Mouse (Mus musculus) heart, adult 9 months (tissue): ENCODE results near the gene Mbnl1.

ENCODE experiments used
- DNase-seq, 2 experiments: peaks; one replicate each; pipeline ENCODE4 v3.0.0; 2022; ENCODE audit warnings: low spot score in 2 of 2

Mbnl1 gene

DNA sequence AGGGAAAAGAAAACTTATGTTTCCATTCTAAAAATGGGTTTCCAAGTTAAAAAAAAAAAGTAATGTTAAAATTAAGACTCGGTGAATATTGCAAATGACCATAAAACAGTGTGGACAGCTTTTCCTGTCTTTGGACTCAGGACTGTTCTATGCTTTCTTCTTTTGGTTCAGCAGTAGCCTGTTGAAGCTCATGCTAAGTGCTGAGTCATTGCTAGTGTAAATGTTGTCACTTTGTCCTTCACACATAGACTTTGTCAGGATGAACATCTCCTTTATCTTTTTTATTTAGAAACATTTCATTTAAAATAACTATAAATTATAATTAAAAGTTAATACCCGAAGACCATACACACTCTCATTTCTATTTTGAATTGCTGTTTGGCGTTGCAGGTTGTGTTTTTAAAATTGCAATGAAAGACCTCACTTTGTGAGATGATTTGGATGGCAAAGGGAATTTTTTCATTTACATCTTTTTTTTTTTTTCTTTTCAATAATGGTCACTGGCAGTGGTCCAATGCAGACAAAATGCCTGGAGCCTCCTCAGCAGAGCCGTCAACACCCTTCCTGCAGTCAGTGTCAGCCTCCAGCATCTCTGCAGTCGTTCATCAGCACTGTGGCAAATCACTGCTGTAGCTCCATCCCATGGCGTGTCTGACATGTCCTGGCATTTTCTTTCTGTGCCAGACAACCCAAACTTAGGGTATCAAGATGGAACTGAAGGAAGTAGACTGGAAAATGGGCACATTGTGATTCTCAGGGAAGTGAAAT is 96.4 kb downstream of the Mbnl1 start:
- no peak for DNase-seq

GRCm38 (mm10) chr3:60569781-60570180 is 97.2 kb downstream of the Mbnl1 start:
- DNase-seq: no peak

DNA sequence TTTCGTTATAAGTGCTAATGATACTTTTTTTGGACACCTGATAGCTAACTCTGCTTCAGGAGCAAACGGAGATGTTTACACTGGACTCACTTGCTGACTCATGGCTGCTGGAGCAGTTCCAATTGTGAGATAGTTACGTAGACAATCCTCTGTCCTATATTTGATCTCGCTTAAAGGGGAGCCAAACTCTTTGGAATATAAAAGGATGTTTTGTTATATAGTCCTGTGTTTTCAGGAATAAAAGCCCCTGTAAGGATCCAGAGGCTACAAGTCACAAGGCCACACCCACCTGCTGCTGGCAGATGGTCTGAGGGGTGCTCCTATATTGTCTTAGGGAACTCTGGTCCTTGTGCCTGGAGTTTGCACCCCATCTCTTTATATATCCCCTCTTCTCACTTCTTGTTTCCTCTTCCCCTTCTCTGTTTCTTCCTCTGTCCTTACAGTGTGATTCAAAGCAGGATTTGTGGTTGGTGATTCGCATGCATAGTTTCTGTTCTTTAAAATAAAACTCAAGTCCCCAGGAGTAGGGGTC is 97.9 kb downstream of the Mbnl1 start:
- DNase-seq: peak; percentile 64 to 79

DNA sequence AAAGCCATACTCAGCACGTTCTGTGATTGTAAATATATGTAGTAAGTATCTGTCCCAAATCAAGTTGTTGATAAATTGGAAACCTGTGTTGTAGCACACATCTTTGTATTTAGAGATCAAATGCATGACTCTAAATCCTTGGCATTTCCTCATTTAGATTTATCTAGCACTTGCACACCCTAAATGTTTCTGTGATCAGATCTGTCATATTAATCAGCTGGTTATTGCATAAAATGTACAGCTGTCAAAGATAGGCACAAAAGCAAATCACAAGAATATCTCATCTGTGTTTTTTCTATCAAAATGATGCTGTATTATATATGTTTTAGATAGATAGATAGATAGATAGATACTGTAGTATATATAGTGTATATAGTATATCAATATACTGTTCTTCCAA is 98.9 kb downstream of the Mbnl1 start:
- DNase-seq: no peak

DNA sequence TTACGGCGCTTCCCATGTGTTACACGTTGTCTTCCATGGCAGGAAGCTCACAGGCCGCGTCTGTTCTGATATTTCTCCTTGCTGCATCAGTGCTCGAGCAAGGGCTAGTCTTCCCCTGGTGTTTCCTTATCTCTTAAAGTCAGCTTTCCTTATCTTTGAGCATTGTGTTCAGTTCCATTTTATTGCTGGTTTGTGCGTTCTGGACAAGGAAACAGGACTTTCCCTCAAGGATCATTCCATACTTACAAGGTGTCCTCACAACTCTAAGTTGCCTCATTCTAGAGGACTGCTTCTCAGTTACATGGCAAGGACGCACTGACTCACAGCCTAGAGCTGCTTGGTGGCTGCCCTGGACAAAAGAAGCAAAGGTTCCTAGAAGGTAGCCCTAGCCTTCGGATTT is 101.6 kb downstream of the Mbnl1 start:
- DNase-seq: no peak

GRCm38 (mm10) chr3:60574849-60575524 is 102.4 kb downstream of the Mbnl1 start:
- no peak for DNase-seq

- DNase-seq: no peak
These were observed 103.3 kb downstream of the Mbnl1 start for GRCm38 (mm10) chr3:60575945-60576344.

DNA sequence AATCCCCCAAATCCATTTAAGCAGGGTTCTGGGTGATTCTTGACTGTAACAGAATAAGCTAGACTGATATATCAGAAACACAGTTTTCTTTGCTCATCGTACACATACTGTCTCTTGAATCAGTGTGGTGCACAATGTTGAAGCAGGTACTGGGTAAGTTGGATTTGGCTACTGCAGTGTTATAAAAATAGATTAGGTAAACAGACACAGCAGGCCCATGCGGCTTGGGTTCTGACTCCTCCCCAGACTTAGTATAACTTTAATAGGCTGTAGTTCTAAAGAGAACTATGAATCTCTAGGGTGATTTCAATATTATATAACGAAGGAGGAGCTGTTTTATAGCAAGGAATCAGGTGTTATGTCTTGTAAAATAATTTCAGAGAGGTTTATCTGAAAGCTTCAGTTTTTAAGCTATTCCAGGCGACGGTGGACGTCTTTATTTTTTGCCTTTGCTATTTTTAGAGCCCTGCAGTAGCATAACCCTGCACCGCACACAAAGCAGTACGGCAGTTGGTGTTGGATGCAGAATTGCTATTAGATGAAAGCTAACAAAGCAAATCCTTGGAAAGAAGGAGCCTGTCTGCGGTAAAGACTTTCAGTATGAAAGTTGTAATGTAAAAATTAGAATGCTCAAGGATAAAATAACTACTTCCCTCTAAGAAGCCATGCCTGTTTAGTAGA is 103.9 kb downstream of the Mbnl1 start:
- no peak for DNase-seq

DNA sequence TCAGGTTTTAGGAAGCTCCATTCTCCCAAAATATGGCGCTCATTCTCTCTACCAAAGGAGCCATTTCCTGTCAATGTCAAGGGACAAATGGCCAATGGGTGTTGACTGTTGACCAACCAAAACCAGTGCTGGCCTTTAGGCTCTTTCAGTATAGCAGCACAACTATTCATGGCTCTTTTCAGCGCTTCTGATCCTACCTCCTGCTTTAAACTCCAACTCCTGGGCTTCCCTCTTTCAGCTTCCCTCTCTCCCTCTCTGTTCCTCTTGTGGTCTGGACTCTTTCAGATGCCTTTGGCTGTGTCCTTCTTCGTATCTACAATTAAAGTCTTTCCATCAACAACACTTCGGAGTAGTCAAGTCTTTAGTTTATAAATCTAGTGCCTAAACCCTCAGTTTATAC is 107.2 kb downstream of the Mbnl1 start:
- DNase-seq: no peak

GRCm38 (mm10) chr3:60580699-60581098 is 108.1 kb downstream of the Mbnl1 start:
- peak; percentile 46 to 58 for DNase-seq

DNA sequence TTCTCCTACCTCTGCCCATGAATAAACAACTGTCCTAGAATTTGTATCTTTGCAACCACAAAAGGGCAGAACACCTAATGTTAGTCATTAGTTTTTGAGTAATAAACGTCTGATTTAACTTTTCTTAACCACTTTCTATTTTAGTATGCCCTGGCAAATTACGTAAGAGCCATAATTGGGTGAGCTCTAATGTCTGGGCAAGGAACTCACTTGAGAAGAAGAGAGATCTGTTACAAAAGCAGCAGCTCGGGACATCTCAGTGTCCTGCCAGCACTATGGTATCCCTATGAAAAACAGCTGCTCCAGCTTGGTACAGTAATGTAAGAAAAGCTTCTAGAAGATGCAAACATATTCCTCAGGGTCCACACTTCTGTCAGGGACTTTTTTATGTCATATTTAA is 109.5 kb downstream of the Mbnl1 start:
- peak in 1 of 2 experiments; percentile 47 for DNase-seq

GRCm38 (mm10) chr3:60582620-60583019 is 110.0 kb downstream of the Mbnl1 start:
- no peak for DNase-seq

GRCm38 (mm10) chr3:60584704-60585103 is 112.1 kb downstream of the Mbnl1 start:
- DNase-seq: no peak

- no peak for DNase-seq
These were observed 113.4 kb downstream of the Mbnl1 start for GRCm38 (mm10) chr3:60586046-60586445.

- no peak for DNase-seq
These were observed 114.5 kb downstream of the Mbnl1 start for GRCm38 (mm10) chr3:60587149-60587548.

DNA sequence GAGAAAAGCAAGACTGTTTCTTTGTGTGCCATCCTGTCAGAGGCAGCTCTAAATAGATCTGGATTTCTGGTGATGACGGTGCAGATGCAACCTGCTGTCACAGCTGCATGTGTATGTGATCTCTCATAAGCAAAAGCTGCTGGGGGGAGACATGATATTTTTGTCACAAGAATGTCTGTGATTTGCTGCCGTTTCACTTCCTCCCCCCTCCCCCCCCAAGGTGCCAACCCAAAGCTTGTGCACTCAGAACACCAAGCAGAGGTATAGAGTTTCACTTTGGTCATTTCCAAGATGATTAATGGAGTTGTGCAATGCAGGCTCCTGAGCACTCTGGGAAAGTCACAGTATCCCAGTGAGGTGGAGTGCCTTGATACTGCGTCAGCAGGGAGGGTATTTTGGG is 116.7 kb downstream of the Mbnl1 start:
- no peak for DNase-seq

DNA sequence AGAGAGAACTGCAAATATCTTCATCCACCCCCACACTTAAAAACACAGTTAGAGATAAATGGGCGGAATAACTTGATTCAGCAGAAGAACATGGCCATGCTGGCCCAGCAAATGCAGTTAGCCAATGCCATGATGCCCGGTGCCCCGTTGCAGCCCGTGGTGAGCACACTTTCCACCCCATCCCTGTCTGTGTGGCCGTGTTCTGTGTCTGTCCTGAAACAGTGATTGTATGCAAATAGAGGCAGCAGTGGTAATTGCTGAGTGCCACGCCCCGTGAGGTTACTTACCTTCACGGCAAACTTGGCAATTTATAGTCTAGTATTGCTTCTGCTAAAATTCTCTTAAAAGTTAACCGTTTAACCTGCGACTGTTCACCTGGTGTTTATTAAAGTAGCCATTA is 123.0 kb downstream of the Mbnl1 start:
- DNase-seq: no peak

DNA sequence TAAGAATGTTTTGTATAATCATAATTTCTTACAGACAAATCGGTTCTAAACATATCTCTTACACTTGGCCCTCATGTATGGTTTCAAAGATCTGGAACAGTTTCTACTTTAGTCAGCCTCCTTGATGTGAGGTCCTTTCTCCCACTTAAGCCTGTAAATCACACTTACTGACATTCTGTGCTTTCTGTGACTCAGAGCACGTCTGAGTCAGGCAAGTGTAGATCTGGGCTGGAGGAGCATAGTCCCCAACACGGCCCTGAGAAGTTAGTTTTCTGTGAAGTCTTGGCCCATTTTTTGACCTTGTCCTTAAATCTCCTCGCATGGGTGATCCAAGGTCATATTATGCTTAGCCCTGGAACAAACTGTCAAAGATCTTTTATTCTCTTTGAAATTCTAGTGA is 124.4 kb downstream of the Mbnl1 start:
- DNase-seq: no peak

- DNase-seq: peak in 1 of 2 experiments; percentile 77
These were observed 129.1 kb downstream of the Mbnl1 start for GRCm38 (mm10) chr3:60601686-60602085.

GRCm38 (mm10) chr3:60602923-60603549 is 130.4 kb downstream of the Mbnl1 start:
- DNase-seq: no peak

DNA sequence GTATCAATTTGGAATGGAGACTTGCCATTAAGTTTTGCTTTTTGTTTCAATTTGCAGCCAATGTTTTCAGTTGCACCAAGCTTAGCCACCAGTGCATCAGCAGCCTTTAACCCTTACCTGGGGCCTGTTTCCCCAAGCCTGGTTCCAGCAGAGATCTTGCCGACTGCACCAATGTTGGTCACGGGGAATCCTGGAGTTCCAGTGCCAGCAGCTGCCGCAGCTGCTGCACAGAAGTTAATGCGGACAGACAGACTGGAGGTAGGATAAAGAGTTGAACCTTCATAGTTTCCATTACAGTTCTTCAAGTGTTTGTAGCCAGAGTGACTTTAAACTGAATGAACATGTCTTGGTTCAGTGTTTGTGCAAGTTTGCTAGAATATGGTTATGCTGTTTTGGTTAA is 131.0 kb downstream of the Mbnl1 start:
- no peak for DNase-seq

DNA sequence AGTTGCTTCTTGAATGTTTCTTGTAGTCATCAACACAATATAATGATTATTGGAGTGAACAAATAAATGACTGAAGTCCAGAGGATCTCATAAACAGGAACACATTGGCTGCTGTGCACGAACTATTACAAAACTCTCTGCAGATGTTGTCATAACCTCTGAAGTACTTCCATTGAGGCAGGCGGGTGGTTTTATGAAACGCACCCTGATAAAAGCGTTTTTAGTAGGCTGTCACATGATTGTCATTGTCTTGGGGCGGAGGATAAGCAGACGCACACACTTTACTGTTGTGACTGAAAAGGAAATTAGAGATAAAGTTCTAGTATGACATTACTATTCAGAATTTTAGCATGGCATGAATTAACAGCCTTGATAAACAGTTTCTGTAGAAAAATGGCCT is 131.6 kb downstream of the Mbnl1 start:
- no peak for DNase-seq
